Comparison of ENCODE assay signal across 8 mouse cellular contexts in the genomic region with DNA sequence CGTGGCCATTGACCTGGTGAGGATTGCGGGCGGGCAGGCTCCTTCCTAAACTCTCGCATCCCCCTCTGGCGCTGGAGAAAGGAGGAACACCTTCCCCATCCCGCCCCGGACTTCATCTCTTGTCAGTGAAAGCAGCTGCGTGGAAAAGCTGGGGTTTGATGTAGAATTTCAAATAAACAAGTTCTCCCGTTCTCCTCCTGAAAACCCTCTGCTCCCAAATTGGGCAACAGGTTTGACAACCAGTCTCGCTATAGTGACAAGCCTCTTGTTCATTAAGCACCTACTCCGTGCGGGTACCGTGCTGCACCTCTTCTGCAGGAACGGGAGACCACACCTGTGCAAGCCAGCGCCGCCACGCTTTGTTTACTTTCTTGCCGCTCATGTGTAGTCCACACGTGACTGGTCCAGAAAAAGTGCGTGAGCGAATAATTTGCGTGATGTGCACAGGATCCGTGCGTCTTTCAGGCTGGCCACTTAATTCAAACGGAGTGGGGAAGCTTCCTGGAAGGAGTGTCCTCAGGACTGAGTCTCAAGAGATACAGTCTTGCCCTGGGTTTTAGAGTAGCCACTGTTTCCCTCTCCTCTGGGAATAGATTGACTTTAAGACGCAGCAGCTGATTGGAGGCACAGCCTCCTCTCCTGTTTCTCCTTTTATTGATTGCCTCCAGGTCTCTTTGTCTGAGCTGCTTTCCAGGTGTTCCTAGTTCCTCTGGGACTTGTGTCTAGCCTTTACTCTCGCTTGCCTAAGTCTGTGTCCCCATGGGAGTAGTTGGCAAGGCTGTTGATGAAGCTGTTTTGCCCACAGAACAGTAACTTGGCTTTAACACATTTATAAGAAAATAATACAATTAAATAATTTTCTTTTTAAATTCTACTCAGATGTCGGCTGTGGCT. TPM values are rescaled to one million over a fixed set of nuclear protein-coding genes. Genes with fewer than 3 reads are reported as not detected.
DNase-seq lines count a peak whose midpoint lies in the region; ATAC-seq and TF ChIP-seq lines count a peak whose summit lies in the region.

No protein-coding gene starts in this region.

- peaks cover 3% of the 10 kb centered on the region for H3K9me3 ChIP-seq in CH12.LX (replicated peaks; ENCODE audit: low read length)
- H3K9me3 ChIP-seq in forebrain, embryonic 10.5 days, result no peaks in the 10 kb centered on the region
- no peaks in the 10 kb centered on the region for H3K9me3 ChIP-seq in liver, embryonic 12.5 days (replicated peaks)

- no peak for ATAC-seq in liver, embryonic 12.5 days

- TF ChIP-seq POLR2A in CH12.LX (IDR thresholded peaks at IDR 0.05; ENCODE audit: low read depth, low read length), result no peak

- H3K36me3 ChIP-seq in CH12.LX (replicated peaks in 1 of 2; ENCODE audit: control insufficient read depth in 1 of 2, insufficient read depth in 1 of 2, low read length in 1 of 2), result no peaks in the 10 kb centered on the region
- H3K36me3 ChIP-seq in forebrain, embryonic 10.5 days (replicated peaks), result no peaks in the 10 kb centered on the region
- H3K36me3 ChIP-seq in liver, embryonic 12.5 days, result no peaks in the 10 kb centered on the region

- peaks cover 11% of the 10 kb centered on the region for H3K27me3 ChIP-seq in CH12.LX (replicated peaks)
- H3K27me3 ChIP-seq in forebrain, embryonic 10.5 days (ENCODE audit: poor library complexity, severe bottlenecking), result peaks cover 50% of the 10 kb centered on the region
- H3K27me3 ChIP-seq in liver, embryonic 12.5 days (replicated peaks), result peaks cover 47% of the 10 kb centered on the region

- WGBS in forebrain, embryonic 10.5 days, result 5% methylated on average over 28 of the region's 28 CpGs
- WGBS in liver, embryonic 12.5 days (ENCODE audit: insufficient replicate concordance), result 7% methylated on average over 28 of the region's 28 CpGs

- no peak for TF ChIP-seq EP300 in CH12.LX (IDR thresholded peaks at IDR 0.05; ENCODE audit: low read length)

- dilution Hi-C loops in CH12.LX (cut with MboI; ENCODE audit: extremely low pct_ligation_motif_present, extremely low pct_unique_long_range_greater_than_20kb, low sequenced_read_pairs), result no loop called here

- TF ChIP-seq CTCF in CH12.LX (conservative IDR thresholded peaks at IDR 0.05 in 1 of 2, IDR thresholded peaks at IDR 0.05 in 1 of 2; ENCODE audit: low read depth in 2 of 2, low read length in 2 of 2), result no peak

- peak overlapping the region in 2 of 3 experiments; percentile 37 to 60 for H3K4me3 ChIP-seq in CH12.LX (replicated peaks in 1 of 3; ENCODE audit: low read depth in 2 of 3, low read length in 2 of 3, poor library complexity in 1 of 3)
- peak overlapping the region; percentile 68 for H3K4me3 ChIP-seq in forebrain, embryonic 10.5 days
- peak overlapping the region; percentile 60 for H3K4me3 ChIP-seq in liver, embryonic 12.5 days

- no peak overlapping the region for H3K27ac ChIP-seq in CH12.LX (ENCODE audit: insufficient read depth, low read depth)
- peak overlapping the region; percentile 74 for H3K27ac ChIP-seq in forebrain, embryonic 10.5 days
- no peak overlapping the region for H3K27ac ChIP-seq in liver, embryonic 12.5 days

- in situ Hi-C loops in CH12.LX (cut with MboI; ENCODE audit: low pct_ligation_motif_present, low pct_unique_long_range_greater_than_20kb, low sequenced_read_pairs), result no loop called here

- H3K9ac ChIP-seq in CH12.LX (ENCODE audit: insufficient read depth, low read depth), result no peak overlapping the region
- H3K9ac ChIP-seq in liver, embryonic 12.5 days, result peak overlapping the region; percentile 50; the same call in 1 of the 2 replicates

- H3K79me2 ChIP-seq in CH12.LX (replicated peaks; ENCODE audit: control insufficient read depth, extremely low read depth, insufficient read depth, poor library complexity, severe bottlenecking), result no peaks in the 10 kb centered on the region

- H3K4me1 ChIP-seq in CH12.LX (ENCODE audit: control insufficient read depth in 1 of 2, insufficient read depth in 2 of 2), result peaks cover 5 to 17% of the 10 kb centered on the region in 2 experiments
- H3K4me1 ChIP-seq in forebrain, embryonic 10.5 days, result peaks cover 28% of the 10 kb centered on the region
- peaks cover 17% of the 10 kb centered on the region for H3K4me1 ChIP-seq in liver, embryonic 12.5 days

- H3K4me2 ChIP-seq in CH12.LX (ENCODE audit: insufficient read depth, low read depth, poor library complexity, severe bottlenecking), result peak overlapping the region; percentile 96
- H3K4me2 ChIP-seq in liver, embryonic 12.5 days, result peak overlapping the region; percentile 91

- TF ChIP-seq RAD21 in CH12.LX (IDR thresholded peaks at IDR 0.05; ENCODE audit: low read depth, low read length), result no peak

- DNase-seq in cerebellum, adult 8-10 months, result peak; percentile 11
- no peak for DNase-seq in cerebellum, adult 9-11 months
- no peak for DNase-seq in CH12.LX (ENCODE audit: extremely low read depth)
- peak; percentile 28 for DNase-seq in forebrain, embryonic 10.5 days (ENCODE audit: extremely low spot score, low spot score)
- peak; percentile 39 for DNase-seq in retina, embryonic 14.5 days (ENCODE audit: low spot score)
- DNase-seq in yolk sac, embryonic 10.5 days (ENCODE audit: low spot score), result no peak
- DNase-seq in urinary bladder, postnatal 36 days (ENCODE audit: low spot score in 2 of 2), result no peak

TF ChIP-seq in CH12.LX, 34 proteins besides CTCF, POLR2A, EP300 and RAD21:
- TF ChIP-seq SMC3 (IDR thresholded peaks at IDR 0.05; ENCODE audit: low read depth, low read length) (no peak), BHLHE40 (IDR thresholded peaks at IDR 0.05; ENCODE audit: low read depth, low read length) (peak; percentile 73)

RNA-seq across cellular contexts. Expression of gene D930020B18Rik, which starts 0.9 kb away (rescaled TPM):
- total RNA-seq in CH12.LX (2012; rRNA removed) (not detected in 2 replicates), CH12.LX (2014; rRNA removed) (not detected in 2 replicates)
- not detected in 2 replicates for polyA plus RNA-seq in CH12.LX (2012; ENCODE audit: insufficient read length, low read depth)
- polyA plus RNA-seq in forebrain, embryonic 10.5 days (2016; fragmentation: Nextera tagmentation; extraction: Ambion mirVana), result 0.47 and 0.50 TPM in 2 replicates
- polyA plus RNA-seq in liver, embryonic 12.5 days (2016; fragmentation: Nextera tagmentation; extraction: Ambion mirVana), result 0.11 and 0.18 TPM in 2 replicates

RNA-seq across cellular contexts. Expression of gene Xpot, which starts 16.2 kb away (rescaled TPM):
- total RNA-seq in CH12.LX (2012; rRNA removed), result 117 and 151 TPM in 2 replicates
- 140 and 144 TPM in 2 replicates for total RNA-seq in CH12.LX (2014; rRNA removed)
- polyA plus RNA-seq in CH12.LX (2012; ENCODE audit: insufficient read length, low read depth), result 101 and 132 TPM in 2 replicates
- polyA plus RNA-seq in forebrain, embryonic 10.5 days (2016; fragmentation: Nextera tagmentation; extraction: Ambion mirVana), result 60.5 and 64.5 TPM in 2 replicates
- polyA plus RNA-seq in liver, embryonic 12.5 days (2016; fragmentation: Nextera tagmentation; extraction: Ambion mirVana), result 67.8 and 68.8 TPM in 2 replicates

RNA-seq across cellular contexts. Expression of gene Tbk1, which starts 55.7 kb away (rescaled TPM):
- 29.5 and 32.4 TPM in 2 replicates for total RNA-seq in CH12.LX (2012; rRNA removed)
- 46.0 and 49.5 TPM in 2 replicates for total RNA-seq in CH12.LX (2014; rRNA removed)
- polyA plus RNA-seq in CH12.LX (2012; ENCODE audit: insufficient read length, low read depth), result 44.0 and 45.6 TPM in 2 replicates
- polyA plus RNA-seq in forebrain, embryonic 10.5 days (2016; fragmentation: Nextera tagmentation; extraction: Ambion mirVana), result 30.1 and 34.9 TPM in 2 replicates
- 24.8 and 25.8 TPM in 2 replicates for polyA plus RNA-seq in liver, embryonic 12.5 days (2016; fragmentation: Nextera tagmentation; extraction: Ambion mirVana)

Comparison
In these comparisons a context has a peak if more than half of its experiments do, and no peak if none do; other contexts are left out.
1. DNase-seq: peak in cerebellum, adult 8-10 months (single experiment), forebrain, embryonic 10.5 days (single experiment) and retina, embryonic 14.5 days (single experiment); none in cerebellum, adult 9-11 months (single experiment), CH12.LX (single experiment), yolk sac, embryonic 10.5 days (single experiment) and urinary bladder, postnatal 36 days (0 of 2).
2. Peak in every context shown above with its lines, with median percentiles within 50 percentile points of each other: H3K4me3 ChIP-seq.